Mouse (Mus musculus) small intestine, adult 2 months (tissue): Measurements from ENCODE around the gene Adarb1.

Source experiments
- CTCF ChIP-seq: fragments of 200-500 bp; IDR thresholded peaks from 2 replicates; pipeline ENCODE4 v1.5.1; 2012; ENCODE audit warnings: low read depth, mild to moderate bottlenecking, control low read depth, inconsistent platforms, low read length, moderate library complexity, mixed read lengths; ENCODE audit not compliant: insufficient replicate concordance, insufficient read length; ENCODE audit errors: extremely low read depth
- POLR2A ChIP-seq: fragments of 200-500 bp; IDR thresholded peaks from 2 replicates; pipeline ENCODE4 v1.6.1; 2012; ENCODE audit warnings: low read depth, mild to moderate bottlenecking, control low read depth, inconsistent platforms, low read length, moderate library complexity

DNA sequence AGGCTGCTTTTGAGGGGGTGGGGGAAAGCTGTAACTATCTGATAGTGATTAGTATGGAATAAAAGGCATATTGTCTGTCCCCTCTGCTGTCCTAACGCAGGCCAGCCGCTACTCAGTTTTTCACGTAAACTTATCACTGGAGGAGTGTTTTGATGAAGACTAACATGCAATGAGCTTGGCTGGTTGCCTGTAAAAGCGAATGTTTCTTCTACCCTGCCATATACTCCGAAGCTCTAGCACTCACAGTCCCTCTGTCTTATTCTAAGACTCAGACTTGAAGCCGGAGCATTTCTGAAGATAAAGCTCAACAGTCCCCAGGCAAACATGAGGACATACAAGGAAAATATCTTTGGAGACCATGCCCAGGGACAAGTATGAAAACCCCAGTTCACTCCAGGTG lies 133.2 kb downstream of the Adarb1 start:
- no peak for TF ChIP-seq CTCF
- TF ChIP-seq POLR2A: no peak
